In genomic region chr19:26724626-26725025, GRCm38 (mm10) we compare ENCODE assay signal across 22 mouse cellular contexts.
DNase-seq lines count a peak whose midpoint lies in the region; ATAC-seq lines count a peak whose summit lies in the region.
"Had no signal": no experiment of that assay in that cellular context is flagged by ENCODE, and none has a peak within 500 bp of the region (broad histone marks: within the 10 kb centered on the region; RNA-seq: fewer than 3 reads in every experiment).

No protein-coding gene starts in this region.

- 85% methylated on average over 3 of the region's 3 CpGs for WGBS in heart, embryonic 12.5 days
- 87% methylated on average over 3 of the region's 3 CpGs for WGBS in liver, embryonic 11.5 days

- no peak overlapping the region for H3K4me3 ChIP-seq in heart, embryonic 12.5 days
- H3K4me3 ChIP-seq in liver, embryonic 11.5 days (ENCODE audit: low read depth, low read length), result no peak overlapping the region
- H3K4me3 ChIP-seq: embryonic facial prominence, embryonic 13.5 days; embryonic facial prominence, embryonic 15.5 days; erythroblast, embryonic 14.5 days; forebrain, embryonic 10.5 days; forebrain, embryonic 12.5 days had no signal

- H3K9me3 ChIP-seq in heart, embryonic 12.5 days (replicated peaks), result no peaks in the 10 kb centered on the region
- no peaks in the 10 kb centered on the region for H3K9me3 ChIP-seq in liver, embryonic 11.5 days (ENCODE audit: control insufficient read depth, low read length)
- H3K9me3 ChIP-seq: embryonic facial prominence, embryonic 13.5 days; embryonic facial prominence, embryonic 15.5 days; forebrain, embryonic 10.5 days; forebrain, embryonic 12.5 days had no signal

- no peaks in the 10 kb centered on the region; the same call in 1 of the 2 replicates for H3K4me1 ChIP-seq in heart, embryonic 12.5 days (replicated peaks)
- H3K4me1 ChIP-seq in liver, embryonic 11.5 days (replicated peaks; ENCODE audit: control insufficient read depth, insufficient read depth, low read length), result no peaks in the 10 kb centered on the region
- H3K4me1 ChIP-seq: forebrain, embryonic 10.5 days; forebrain, embryonic 12.5 days had no signal

- no peaks in the 10 kb centered on the region for H3K36me3 ChIP-seq in heart, embryonic 12.5 days
- H3K36me3 ChIP-seq in liver, embryonic 11.5 days (ENCODE audit: control insufficient read depth, insufficient read depth, low read length), result no peaks in the 10 kb centered on the region
- H3K36me3 ChIP-seq: forebrain, embryonic 10.5 days; forebrain, embryonic 12.5 days had no signal

- no peak overlapping the region for H3K27ac ChIP-seq in heart, embryonic 12.5 days (ENCODE audit: poor library complexity, severe bottlenecking)
- no peak overlapping the region for H3K27ac ChIP-seq in liver, embryonic 11.5 days (ENCODE audit: low read depth, low read length)
- H3K27ac ChIP-seq: embryonic facial prominence, embryonic 13.5 days; embryonic facial prominence, embryonic 15.5 days; forebrain, embryonic 10.5 days; forebrain, embryonic 12.5 days had no signal

- H3K27me3 ChIP-seq in heart, embryonic 12.5 days (replicated peaks), result no peaks in the 10 kb centered on the region
- no peaks in the 10 kb centered on the region for H3K27me3 ChIP-seq in liver, embryonic 11.5 days (replicated peaks; ENCODE audit: control insufficient read depth, insufficient read depth, low read length)
- H3K27me3 ChIP-seq: embryonic facial prominence, embryonic 13.5 days; embryonic facial prominence, embryonic 15.5 days; forebrain, embryonic 12.5 days had no signal

- peak; percentile 74 for DNase-seq in heart, adult 11 months
- peak; percentile 10 to 12 for DNase-seq in thymus, postnatal 10 days (ENCODE audit: low spot score in 2 of 2)
- DNase-seq in thymus, postnatal 36 days, result no peak
- DNase-seq in thymus, postnatal 25 days, result peak; percentile 20
- DNase-seq in thymus, postnatal 4 days, result peak; percentile 11
- no peak for DNase-seq in liver, embryonic 11.5 days (ENCODE audit: low spot score)
- DNase-seq: adrenal gland, adult 2 months; adrenal gland, postnatal 10 days; adrenal gland, postnatal 25 days; cerebellum, adult 11 months; cerebellum, adult 18-20 months; cerebellum, adult 8-10 months; cerebellum, postnatal 10 days; embryo, embryonic 11 days had no signal

- no peak overlapping the region for H3K9ac ChIP-seq in heart, embryonic 12.5 days
- H3K9ac ChIP-seq in liver, embryonic 11.5 days (ENCODE audit: low read depth, low read length), result no peak overlapping the region
- H3K9ac ChIP-seq: embryonic facial prominence, embryonic 13.5 days; embryonic facial prominence, embryonic 15.5 days; forebrain, embryonic 12.5 days had no signal

- no peak for ATAC-seq in heart, embryonic 12.5 days (ENCODE audit: insufficient number of reproducible peaks, low FRiP score)
- ATAC-seq in liver, embryonic 11.5 days (replicated peaks; ENCODE audit: low FRiP score), result no peak
- ATAC-seq: forebrain, embryonic 14.5 days; forebrain, embryonic 16.5 days had no signal

- H3K4me2 ChIP-seq in heart, embryonic 12.5 days, result no peak overlapping the region
- H3K4me2 ChIP-seq in liver, embryonic 11.5 days, result no peak overlapping the region
- H3K4me2 ChIP-seq: embryonic facial prominence, embryonic 13.5 days; embryonic facial prominence, embryonic 15.5 days; forebrain, embryonic 12.5 days had no signal

Comparison
In these comparisons a context has a peak if more than half of its experiments do, and no peak if none do; other contexts are left out.
1. DNase-seq: peak in heart, adult 11 months (single experiment), thymus, postnatal 10 days (2 of 2), thymus, postnatal 25 days (single experiment) and thymus, postnatal 4 days (single experiment); none in thymus, postnatal 36 days (0 of 2) and liver, embryonic 11.5 days (single experiment).